Mouse (Mus musculus) testis, adult 2 months (tissue): ENCODE measurements around the gene Atp7a.

ENCODE experiments used
- CTCF ChIP-seq: fragments of 200-500 bp; IDR thresholded peaks from 2 replicates; pipeline ENCODE4 v1.5.1; 2012; ENCODE audit warnings: low read depth, mild to moderate bottlenecking, inconsistent platforms, low read length, moderate library complexity; ENCODE audit not compliant: control insufficient read depth, insufficient read depth, insufficient replicate concordance
- POLR2A ChIP-seq: fragments of 200-500 bp; IDR thresholded peaks from 2 replicates; pipeline ENCODE4 v1.6.1; 2012; ENCODE audit warnings: low read depth, mild to moderate bottlenecking, inconsistent platforms, low read length, moderate library complexity; ENCODE audit not compliant: control insufficient read depth

GRCm38 (mm10) chrX:106171853-106172154, 144.7 kb downstream of the Atp7a start:
- TF ChIP-seq POLR2A (no peak), CTCF (no peak)
